11 mouse cellular contexts compared by ENCODE assay signal in the genomic region with DNA sequence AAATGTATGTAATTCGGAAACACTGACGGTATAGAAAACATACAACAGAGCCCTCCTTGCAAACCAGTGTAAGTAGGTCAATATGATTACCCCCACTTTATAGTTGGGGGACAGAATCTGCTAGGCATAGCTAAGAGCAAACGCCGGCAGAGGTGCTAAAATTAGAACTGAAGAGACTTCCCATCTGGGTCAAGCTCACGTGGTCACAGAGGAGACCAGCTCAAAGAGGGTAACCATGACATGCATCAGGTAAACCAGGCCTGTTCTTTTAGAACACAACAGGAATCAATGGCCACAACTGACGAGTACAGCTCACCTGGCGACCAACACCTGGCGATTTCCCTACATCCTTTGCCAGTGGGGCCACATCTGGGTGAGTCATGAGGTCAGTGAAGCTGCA.
"Had no signal": no experiment of that assay in that cellular context is flagged by ENCODE, and none has a peak within 500 bp of the region (broad histone marks: within the 10 kb centered on the region; RNA-seq: fewer than 3 reads in every experiment).

No protein-coding gene starts in this region.

- DNase-seq: midbrain, embryonic 14.5 days; right cerebral cortex, postnatal 4 days; spleen, adult 18-20 months; thymus, adult 18-20 months; thymus, postnatal 14 days had no signal

- ATAC-seq: liver, embryonic 12.5 days had no signal

- H3K27ac ChIP-seq: liver, embryonic 12.5 days; midbrain, embryonic 10.5 days; neural tube, embryonic 12.5 days had no signal

- H3K4me2 ChIP-seq: liver, embryonic 12.5 days had no signal

- H3K4me3 ChIP-seq: kidney, embryonic 15.5 days; left cerebral cortex, adult 2 months; limb, embryonic 15.5 days; liver, embryonic 12.5 days; midbrain, embryonic 10.5 days; neural tube, embryonic 12.5 days had no signal

- H3K27me3 ChIP-seq: kidney, embryonic 15.5 days; limb, embryonic 15.5 days; liver, embryonic 12.5 days; neural tube, embryonic 12.5 days had no signal

- H3K9me3 ChIP-seq: kidney, embryonic 15.5 days; limb, embryonic 15.5 days; liver, embryonic 12.5 days; midbrain, embryonic 10.5 days; neural tube, embryonic 12.5 days had no signal

- H3K36me3 ChIP-seq: kidney, embryonic 15.5 days; limb, embryonic 15.5 days; liver, embryonic 12.5 days; midbrain, embryonic 10.5 days; neural tube, embryonic 12.5 days had no signal

- H3K9ac ChIP-seq: kidney, embryonic 15.5 days; limb, embryonic 15.5 days; liver, embryonic 12.5 days; neural tube, embryonic 12.5 days had no signal
